Mouse (Mus musculus): ENCODE measurements at regions not wholly inside any gene's neighbourhood (a gene's known extent, or its start where the extent isn't known, plus 50 kb on each side); places are given as distances from the start of the nearest gene placed in this dataset.

DNA sequence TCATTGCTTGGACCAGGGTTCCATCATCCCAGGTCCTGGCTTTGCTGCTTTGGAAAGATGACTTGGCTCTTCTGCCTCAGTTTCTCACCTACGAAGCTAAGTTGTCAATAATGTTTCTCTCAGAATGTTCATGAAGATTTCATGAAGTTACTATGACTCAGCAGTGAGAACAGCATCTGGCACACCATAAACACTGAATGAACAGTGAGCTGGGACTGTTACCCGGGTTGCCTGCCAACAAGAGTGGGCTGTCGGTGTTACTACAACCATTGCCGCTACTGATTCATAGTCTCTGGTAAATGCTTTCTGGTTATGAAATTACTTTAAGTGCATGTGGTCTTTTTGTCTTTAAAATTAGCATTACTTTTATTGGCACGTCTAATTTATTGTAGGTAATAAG is 352.0 kb upstream of the Shh start:
- H3K27me3 ChIP-seq (ENCODE audit: insufficient read depth, low read length), result no peaks in the 10 kb centered on the region

DNA sequence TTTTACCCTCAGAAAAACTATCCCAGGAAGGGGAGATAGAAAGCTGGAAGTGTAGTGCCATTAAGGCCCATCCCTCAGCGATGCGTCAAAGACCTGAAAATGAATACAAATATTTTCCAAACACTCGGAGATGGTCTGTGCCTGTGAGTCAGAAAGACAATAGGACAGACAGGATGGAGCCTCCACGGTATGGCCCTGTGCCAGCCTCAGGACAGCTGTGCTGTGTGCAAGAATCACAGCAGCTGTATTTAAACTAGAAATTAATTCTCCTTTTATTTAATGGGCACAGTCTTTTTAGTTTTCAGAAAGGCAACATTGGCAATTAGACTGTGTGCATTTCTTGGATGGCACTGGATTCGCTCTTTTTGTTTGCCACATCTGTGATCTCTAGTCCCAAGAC is 340.9 kb upstream of the Shh start:
- no peak overlapping the region for H3K27ac ChIP-seq
- no peak overlapping the region for H3K4me2 ChIP-seq (ENCODE audit: low read depth, low read length)
- H3K4me1 ChIP-seq (ENCODE audit: insufficient read depth, low read length), result no peaks in the 10 kb centered on the region
- H3K4me3 ChIP-seq (ENCODE audit: low read length), result no peak overlapping the region
- ATAC-seq (no peak), DNase-seq (ENCODE audit: low spot score) (no peak)
- no peaks in the 10 kb centered on the region for H3K36me3 ChIP-seq (ENCODE audit: insufficient read depth, low read length)
- no peaks in the 10 kb centered on the region for H3K27me3 ChIP-seq (ENCODE audit: insufficient read depth, low read length)
- H3K9ac ChIP-seq (replicated peaks; ENCODE audit: low read length), result no peak overlapping the region
- no peaks in the 10 kb centered on the region for H3K9me3 ChIP-seq (ENCODE audit: low read length)
- 51% methylated on average over 5 of the region's 5 CpGs for WGBS
- TF ChIP-seq CTCF (IDR thresholded peaks at IDR 0.05; ENCODE audit: low read depth), result no peak

More for the DNA sequence above, 352.0 kb upstream of the Shh start:
- no peak overlapping the region for H3K9ac ChIP-seq (replicated peaks; ENCODE audit: low read length)
- H3K27ac ChIP-seq, result no peak overlapping the region
- 86% methylated on average over 5 of the region's 5 CpGs for WGBS
- no peak overlapping the region for H3K4me3 ChIP-seq (ENCODE audit: low read length)
- ATAC-seq, result no peak
- H3K4me2 ChIP-seq (ENCODE audit: low read depth, low read length), result no peak overlapping the region
- H3K4me1 ChIP-seq (ENCODE audit: insufficient read depth, low read length), result no peaks in the 10 kb centered on the region
- DNase-seq (ENCODE audit: low spot score), result no peak
- TF ChIP-seq CTCF (IDR thresholded peaks at IDR 0.05; ENCODE audit: low read depth), result no peak
- H3K36me3 ChIP-seq (ENCODE audit: insufficient read depth, low read length), result no peaks in the 10 kb centered on the region
- no peaks in the 10 kb centered on the region for H3K9me3 ChIP-seq (ENCODE audit: low read length)

DNA sequence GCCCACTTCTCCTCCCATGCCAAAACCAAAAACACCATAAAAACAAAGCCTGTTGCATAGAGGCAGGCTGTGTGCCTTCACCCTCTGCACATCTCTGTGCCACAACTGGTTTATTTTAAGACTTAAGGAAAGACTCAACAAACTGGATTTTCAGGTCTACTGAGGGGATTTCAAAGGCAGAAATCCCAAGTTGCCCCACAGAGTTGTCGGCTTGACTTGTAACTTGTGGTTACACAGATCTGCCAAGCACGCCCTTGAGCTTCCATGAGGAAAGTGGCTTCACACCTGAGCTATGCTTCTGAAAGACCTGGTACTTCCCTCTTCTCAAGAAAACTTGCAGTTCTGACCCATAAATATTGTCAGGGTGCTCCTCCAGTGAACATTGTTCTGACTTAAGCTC is 332.4 kb upstream of the Shh start:
- 92% methylated on average over 2 of the region's 2 CpGs for WGBS
- TF ChIP-seq CTCF (IDR thresholded peaks at IDR 0.05; ENCODE audit: low read depth), result no peak

DNA sequence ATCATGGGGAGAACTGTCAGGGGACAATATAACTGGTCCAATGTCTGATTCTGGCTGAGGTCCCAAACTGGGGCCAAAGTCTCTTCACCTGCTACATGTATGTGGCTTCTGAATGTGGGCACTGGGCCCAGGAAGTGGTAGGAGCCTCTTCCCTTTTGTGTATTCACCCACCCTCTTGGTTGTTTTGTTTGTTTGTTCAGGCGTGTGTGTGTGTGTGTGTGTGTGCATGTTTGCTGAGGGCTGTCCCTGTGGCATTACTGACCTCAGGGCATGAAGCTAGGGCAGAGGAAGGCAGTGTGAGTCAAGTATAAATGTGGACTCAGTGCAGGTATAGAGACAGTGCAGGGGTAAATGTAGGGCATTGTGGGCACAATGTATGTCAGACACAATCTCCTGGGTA is 331.3 kb upstream of the Shh start:
- DNase-seq (ENCODE audit: low spot score) (no peak), ATAC-seq (no peak)
- no peak for TF ChIP-seq CTCF (IDR thresholded peaks at IDR 0.05; ENCODE audit: low read depth)
- Histone ChIP-seq H3K4me1 (ENCODE audit: insufficient read depth, low read length) (no peaks in the 10 kb centered on the region), H3K4me2 (ENCODE audit: low read depth, low read length) (no peak overlapping the region), H3K27ac (no peak overlapping the region), H3K9me3 (ENCODE audit: low read length) (no peaks in the 10 kb centered on the region), H3K27me3 (ENCODE audit: insufficient read depth, low read length) (no peaks in the 10 kb centered on the region), H3K9ac (replicated peaks; ENCODE audit: low read length) (no peak overlapping the region), H3K36me3 (ENCODE audit: insufficient read depth, low read length) (no peaks in the 10 kb centered on the region), H3K4me3 (ENCODE audit: low read length) (no peak overlapping the region)
- 83% methylated on average over 1 of the region's 1 CpGs for WGBS

More for the DNA sequence above, 332.4 kb upstream of the Shh start:
- ATAC-seq (no peak), DNase-seq (ENCODE audit: low spot score) (no peak)
- Histone ChIP-seq H3K27me3 (ENCODE audit: insufficient read depth, low read length) (no peaks in the 10 kb centered on the region), H3K4me2 (ENCODE audit: low read depth, low read length) (no peak overlapping the region), H3K9ac (replicated peaks; ENCODE audit: low read length) (no peak overlapping the region), H3K9me3 (ENCODE audit: low read length) (no peaks in the 10 kb centered on the region), H3K4me3 (ENCODE audit: low read length) (no peak overlapping the region), H3K4me1 (ENCODE audit: insufficient read depth, low read length) (no peaks in the 10 kb centered on the region), H3K36me3 (ENCODE audit: insufficient read depth, low read length) (no peaks in the 10 kb centered on the region), H3K27ac (no peak overlapping the region)

DNA sequence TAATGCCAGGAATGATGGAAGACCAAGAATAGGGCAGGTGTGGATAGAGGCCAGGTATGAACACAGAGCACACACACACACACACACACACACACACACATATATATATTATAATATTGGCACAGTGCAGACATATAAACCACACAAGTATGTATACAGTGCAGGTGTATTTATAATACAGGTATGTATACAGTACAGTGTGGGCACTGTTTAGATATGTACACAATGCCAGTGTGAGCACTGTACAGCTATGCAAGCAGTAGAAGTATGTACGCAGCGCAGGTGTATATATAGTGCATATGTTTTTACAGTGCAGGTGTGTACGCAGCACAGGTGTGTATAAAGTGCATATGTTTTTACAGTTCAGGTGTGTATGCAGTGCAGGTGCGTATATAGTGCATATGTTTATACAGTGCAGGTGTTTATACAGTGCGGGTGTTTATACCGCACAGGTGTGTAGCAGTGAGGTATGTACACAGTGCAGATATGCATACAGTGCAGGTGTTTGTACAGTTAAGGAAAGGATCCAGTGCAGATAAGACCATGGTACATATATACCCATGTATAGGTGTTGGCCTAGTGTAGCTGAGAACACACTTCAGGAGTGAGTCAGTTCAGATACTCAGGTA is 328.2 kb upstream of the Shh start:
- no peak for TF ChIP-seq CTCF (IDR thresholded peaks at IDR 0.05; ENCODE audit: low read depth)
- no peak for DNase-seq (ENCODE audit: low spot score)
- ATAC-seq, result no peak
- Histone ChIP-seq H3K36me3 (ENCODE audit: insufficient read depth, low read length) (no peaks in the 10 kb centered on the region), H3K27me3 (ENCODE audit: insufficient read depth, low read length) (no peaks in the 10 kb centered on the region), H3K9me3 (ENCODE audit: low read length) (no peaks in the 10 kb centered on the region), H3K4me1 (ENCODE audit: insufficient read depth, low read length) (no peaks in the 10 kb centered on the region), H3K27ac (no peak overlapping the region), H3K4me2 (ENCODE audit: low read depth, low read length) (no peak overlapping the region), H3K4me3 (ENCODE audit: low read length) (no peak overlapping the region), H3K9ac (replicated peaks; ENCODE audit: low read length) (no peak overlapping the region)
- WGBS, result 97% methylated on average over 6 of the region's 6 CpGs

DNA sequence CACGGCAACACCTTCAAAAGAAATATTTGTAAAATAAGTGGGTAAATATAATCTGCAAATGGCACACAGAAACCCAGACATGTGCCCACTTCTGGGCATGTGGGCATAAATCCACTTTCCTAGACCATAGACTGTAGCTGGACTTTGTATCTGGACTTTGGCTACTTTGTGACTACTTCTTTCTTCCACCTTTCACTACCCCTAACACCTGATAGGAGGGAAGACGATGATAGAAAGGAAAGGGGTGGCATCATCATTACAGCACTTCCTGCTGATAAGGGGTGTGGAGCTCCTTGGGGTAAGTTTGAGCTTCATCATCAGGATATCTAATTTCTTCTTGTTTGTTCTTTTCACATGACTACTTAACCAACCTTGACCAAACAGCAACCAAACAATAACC is 326.7 kb upstream of the Shh start:
- WGBS, result 89% methylated on average over 2 of the region's 2 CpGs
- Histone ChIP-seq H3K27me3 (ENCODE audit: insufficient read depth, low read length) (no peaks in the 10 kb centered on the region), H3K9ac (replicated peaks; ENCODE audit: low read length) (no peak overlapping the region), H3K4me1 (ENCODE audit: insufficient read depth, low read length) (no peaks in the 10 kb centered on the region), H3K36me3 (ENCODE audit: insufficient read depth, low read length) (no peaks in the 10 kb centered on the region), H3K4me2 (ENCODE audit: low read depth, low read length) (no peak overlapping the region), H3K27ac (no peak overlapping the region), H3K4me3 (ENCODE audit: low read length) (no peak overlapping the region), H3K9me3 (ENCODE audit: low read length) (no peaks in the 10 kb centered on the region)
- TF ChIP-seq CTCF (IDR thresholded peaks at IDR 0.05; ENCODE audit: low read depth), result no peak
- ATAC-seq (no peak), DNase-seq (ENCODE audit: low spot score) (no peak)

DNA sequence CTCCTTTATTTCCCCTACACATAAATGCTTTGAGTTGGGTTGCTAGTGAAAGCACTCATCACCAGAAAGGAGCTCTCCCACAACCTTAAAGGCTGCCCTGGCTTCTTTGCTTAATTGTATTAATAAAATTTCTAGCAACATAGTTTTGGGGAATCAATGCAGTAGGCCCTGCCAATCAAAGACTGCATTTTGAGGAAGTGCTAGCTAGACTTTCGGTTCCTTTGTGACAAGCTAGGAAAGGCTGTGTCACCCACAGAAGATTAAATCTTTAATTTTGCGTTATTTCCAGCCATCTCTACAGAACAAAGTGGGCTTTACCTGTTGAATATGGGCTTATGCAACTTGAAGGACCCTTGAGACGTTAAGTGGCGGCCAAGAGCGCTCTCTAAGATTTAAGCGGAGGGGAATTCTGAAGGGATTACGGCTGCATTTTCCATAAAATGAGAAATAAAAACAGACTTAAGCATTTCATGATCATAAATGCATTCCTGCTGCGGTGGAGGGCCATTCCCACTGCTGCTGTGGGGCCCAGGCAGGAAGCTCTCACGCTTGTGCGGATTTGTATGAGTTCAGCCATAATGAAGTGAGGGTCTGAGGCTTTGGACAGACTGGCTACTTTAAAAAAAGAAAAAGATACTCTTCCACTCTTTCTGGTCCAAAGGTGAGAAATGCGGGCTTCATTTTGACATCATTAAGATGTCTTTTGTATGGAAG is 318.4 kb upstream of the Shh start:
- H3K27ac ChIP-seq, result no peak overlapping the region
- 83% methylated on average over 11 of the region's 11 CpGs for WGBS
- H3K9ac ChIP-seq (replicated peaks; ENCODE audit: low read length), result no peak overlapping the region
- H3K4me1 ChIP-seq (ENCODE audit: insufficient read depth, low read length), result no peaks in the 10 kb centered on the region
- no peak overlapping the region for H3K4me3 ChIP-seq (ENCODE audit: low read length)
- H3K4me2 ChIP-seq (ENCODE audit: low read depth, low read length), result no peak overlapping the region
- H3K36me3 ChIP-seq (ENCODE audit: insufficient read depth, low read length), result no peaks in the 10 kb centered on the region
- ATAC-seq (no peak), DNase-seq (ENCODE audit: low spot score) (no peak)
- no peaks in the 10 kb centered on the region for H3K9me3 ChIP-seq (ENCODE audit: low read length)
- H3K27me3 ChIP-seq (ENCODE audit: insufficient read depth, low read length), result no peaks in the 10 kb centered on the region
- TF ChIP-seq CTCF (IDR thresholded peaks at IDR 0.05; ENCODE audit: low read depth), result no peak

Data from hindbrain, postnatal 0 days (tissue).